Mouse (Mus musculus): Measurements from ENCODE around the gene Scamp2. TPM values are rescaled to one million over a fixed set of nuclear protein-coding genes. Genes with fewer than 3 reads are reported as not detected.

The Scamp2 gene
- polyA plus RNA-seq, 1 experiment, result 465 TPM

DNA sequence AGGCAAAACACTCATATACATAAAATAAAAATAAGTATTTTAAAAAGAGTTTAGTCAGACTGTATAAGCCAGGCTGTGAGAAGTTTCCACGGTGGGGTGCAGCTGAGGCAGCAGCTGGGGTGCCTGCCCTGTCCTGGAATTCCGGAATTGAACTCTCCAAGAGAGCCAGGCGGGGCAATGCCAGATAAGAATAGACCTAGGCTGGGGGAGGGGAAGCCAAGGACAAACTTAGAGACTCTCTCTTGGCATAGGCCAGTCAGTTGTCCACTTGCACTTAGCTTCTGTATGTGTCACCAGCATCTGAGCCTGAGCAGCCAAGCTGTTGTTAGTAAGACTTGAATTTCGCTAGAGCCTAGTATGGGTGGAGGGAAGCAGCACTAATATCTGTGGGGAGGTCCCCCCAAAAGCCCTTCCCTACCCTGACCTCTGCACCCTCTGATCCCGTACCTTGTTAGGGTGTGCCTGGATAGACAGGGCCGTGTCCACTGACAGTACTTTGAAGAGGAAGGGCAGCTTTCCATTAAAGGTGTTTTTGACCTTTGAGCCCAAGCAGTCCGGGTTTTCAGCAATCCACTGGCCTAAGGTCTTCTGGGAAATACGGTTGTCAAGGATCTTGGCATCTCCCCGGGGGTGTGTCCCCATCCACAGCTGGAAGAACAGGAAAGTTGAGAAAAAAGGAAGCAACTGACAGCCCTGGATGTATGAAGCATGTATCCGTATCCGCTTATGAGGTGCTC is 10.4 kb upstream of the Scamp2 start:
- no peak for TF ChIP-seq CTCF (IDR thresholded peaks at IDR 0.05; ENCODE audit: control insufficient read depth, insufficient read depth, insufficient replicate concordance, low read depth, low read length)
- no peak for TF ChIP-seq POLR2A (IDR thresholded peaks at IDR 0.05; ENCODE audit: control insufficient read depth, low read depth, low read length)
- H3K4me3 ChIP-seq (ENCODE audit: control insufficient read depth, low read depth, low read length), result no peak overlapping the region
- H3K27ac ChIP-seq (ENCODE audit: control insufficient read depth, insufficient read depth, low read depth, low read length), result no peak overlapping the region
- peaks cover 25% of the 10 kb centered on the region for H3K4me1 ChIP-seq (ENCODE audit: control insufficient read depth, insufficient read depth, low read length)
- H3K27me3 ChIP-seq (ENCODE audit: control insufficient read depth, insufficient read depth, low read length), result no peaks in the 10 kb centered on the region
- peaks cover 4% of the 10 kb centered on the region for H3K36me3 ChIP-seq (ENCODE audit: control insufficient read depth, insufficient read depth, low read length)

GRCm38 (mm10) chr9:57552139-57552887 is 8.4 kb upstream of the Scamp2 start, which contains the start of gene Mpi:
Mpi (minus strand) TSS chr9:57552763.
- 0 out of 2 replicates have a peak, but pooled peaks have one; percentile 13 for TF ChIP-seq CTCF (IDR thresholded peaks at IDR 0.05; ENCODE audit: control insufficient read depth, insufficient read depth, insufficient replicate concordance, low read depth, low read length)
- peak; percentile 94 for TF ChIP-seq POLR2A (IDR thresholded peaks at IDR 0.05; ENCODE audit: control insufficient read depth, low read depth, low read length)
- H3K4me3 ChIP-seq (ENCODE audit: control insufficient read depth, low read depth, low read length), result peak within 1 kb of the TSS; percentile 98
- no peaks in the 10 kb centered on the region for H3K27me3 ChIP-seq (ENCODE audit: control insufficient read depth, insufficient read depth, low read length)
- H3K4me1 ChIP-seq (ENCODE audit: control insufficient read depth, insufficient read depth, low read length), result peaks cover 25% of the 10 kb centered on the region
- H3K36me3 ChIP-seq (ENCODE audit: control insufficient read depth, insufficient read depth, low read length), result peaks cover 4% of the 10 kb centered on the region
- peak within 1 kb of the TSS; percentile 98 for H3K27ac ChIP-seq (ENCODE audit: control insufficient read depth, insufficient read depth, low read depth, low read length)

- Histone ChIP-seq H3K4me3 (ENCODE audit: control insufficient read depth, low read depth, low read length) (peak overlapping the region; percentile 39), H3K4me1 (ENCODE audit: control insufficient read depth, insufficient read depth, low read length) (peaks cover 19% of the 10 kb centered on the region), H3K36me3 (ENCODE audit: control insufficient read depth, insufficient read depth, low read length) (peaks cover 4% of the 10 kb centered on the region), H3K27ac (ENCODE audit: control insufficient read depth, insufficient read depth, low read depth, low read length) (no peak overlapping the region), H3K27me3 (ENCODE audit: control insufficient read depth, insufficient read depth, low read length) (no peaks in the 10 kb centered on the region)
- no peak for TF ChIP-seq CTCF (IDR thresholded peaks at IDR 0.05; ENCODE audit: control insufficient read depth, insufficient read depth, insufficient replicate concordance, low read depth, low read length)
- no peak for TF ChIP-seq POLR2A (IDR thresholded peaks at IDR 0.05; ENCODE audit: control insufficient read depth, low read depth, low read length)
Observed at GRCm38 (mm10) chr9:57553119-57553518, 7.6 kb upstream of the Scamp2 start.

GRCm38 (mm10) chr9:57554753-57555152 is 6.0 kb upstream of the Scamp2 start:
- H3K36me3 ChIP-seq (ENCODE audit: control insufficient read depth, insufficient read depth, low read length), result peaks cover 1% of the 10 kb centered on the region; the same call in 1 of the 2 replicates
- no peak overlapping the region for H3K4me3 ChIP-seq (ENCODE audit: control insufficient read depth, low read depth, low read length)
- H3K27ac ChIP-seq (ENCODE audit: control insufficient read depth, insufficient read depth, low read depth, low read length), result no peak overlapping the region
- TF ChIP-seq POLR2A (IDR thresholded peaks at IDR 0.05; ENCODE audit: control insufficient read depth, low read depth, low read length) (no peak), CTCF (IDR thresholded peaks at IDR 0.05; ENCODE audit: control insufficient read depth, insufficient read depth, insufficient replicate concordance, low read depth, low read length) (no peak)
- H3K27me3 ChIP-seq (ENCODE audit: control insufficient read depth, insufficient read depth, low read length), result no peaks in the 10 kb centered on the region
- H3K4me1 ChIP-seq (ENCODE audit: control insufficient read depth, insufficient read depth, low read length), result peaks cover 9% of the 10 kb centered on the region

DNA sequence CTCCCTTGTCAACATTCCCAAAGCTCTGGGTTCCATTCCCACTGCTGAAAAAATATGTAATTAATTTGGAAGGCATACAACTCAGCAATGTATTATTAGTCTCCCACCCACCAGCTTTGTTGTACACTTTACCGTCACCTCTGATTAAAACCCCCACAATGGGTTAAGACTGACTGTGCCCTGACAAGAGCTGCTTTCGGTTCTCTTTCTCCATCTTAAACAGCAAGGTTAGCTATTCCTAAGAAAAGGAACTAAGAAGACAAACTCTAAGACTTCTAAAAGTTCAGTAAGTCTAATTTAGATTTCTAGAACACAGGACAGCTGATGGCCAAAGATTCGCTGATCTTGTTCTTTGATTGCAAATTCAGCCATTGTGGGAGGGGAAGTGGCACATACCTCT is 3.5 kb upstream of the Scamp2 start:
- Histone ChIP-seq H3K27me3 (ENCODE audit: control insufficient read depth, insufficient read depth, low read length) (no peaks in the 10 kb centered on the region), H3K4me3 (ENCODE audit: control insufficient read depth, low read depth, low read length) (no peak overlapping the region), H3K4me1 (ENCODE audit: control insufficient read depth, insufficient read depth, low read length) (peaks cover 16% of the 10 kb centered on the region), H3K27ac (ENCODE audit: control insufficient read depth, insufficient read depth, low read depth, low read length) (no peak overlapping the region), H3K36me3 (ENCODE audit: control insufficient read depth, insufficient read depth, low read length) (no peaks in the 10 kb centered on the region)
- TF ChIP-seq POLR2A (IDR thresholded peaks at IDR 0.05; ENCODE audit: control insufficient read depth, low read depth, low read length) (no peak), CTCF (IDR thresholded peaks at IDR 0.05; ENCODE audit: control insufficient read depth, insufficient read depth, insufficient replicate concordance, low read depth, low read length) (no peak)

DNA sequence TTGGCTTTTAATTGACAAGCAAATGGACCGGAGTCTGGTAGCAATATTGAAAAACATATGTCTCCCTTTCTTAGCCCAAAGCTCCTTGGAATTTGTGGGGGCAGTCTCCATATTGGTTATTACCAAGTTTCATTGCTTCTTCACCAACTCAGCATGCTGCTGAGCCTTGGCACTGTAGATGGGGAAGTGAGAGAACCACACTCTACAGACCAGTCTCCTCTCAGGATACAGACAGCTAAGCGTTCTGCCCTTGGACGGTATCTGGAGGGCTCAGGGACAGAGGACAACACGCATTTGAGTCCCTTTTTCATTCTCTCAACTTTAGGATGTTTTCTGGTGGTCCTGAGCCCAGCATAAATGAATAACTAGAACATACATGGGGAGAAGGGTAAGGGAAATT is 2.1 kb upstream of the Scamp2 start:
- Histone ChIP-seq H3K4me1 (ENCODE audit: control insufficient read depth, insufficient read depth, low read length) (peaks cover 12% of the 10 kb centered on the region), H3K4me3 (ENCODE audit: control insufficient read depth, low read depth, low read length) (no peak overlapping the region)
- TF ChIP-seq POLR2A (IDR thresholded peaks at IDR 0.05; ENCODE audit: control insufficient read depth, low read depth, low read length), result no peak
- TF ChIP-seq CTCF (IDR thresholded peaks at IDR 0.05; ENCODE audit: control insufficient read depth, insufficient read depth, insufficient replicate concordance, low read depth, low read length), result no peak

GRCm38 (mm10) chr9:57559568-57559967 is 1.2 kb upstream of the Scamp2 start:
- Histone ChIP-seq H3K27me3 (ENCODE audit: control insufficient read depth, insufficient read depth, low read length) (no peaks in the 10 kb centered on the region), H3K27ac (ENCODE audit: control insufficient read depth, insufficient read depth, low read depth, low read length) (no peak overlapping the region), H3K4me1 (ENCODE audit: control insufficient read depth, insufficient read depth, low read length) (peaks cover 9% of the 10 kb centered on the region), H3K36me3 (ENCODE audit: control insufficient read depth, insufficient read depth, low read length) (no peaks in the 10 kb centered on the region), H3K4me3 (ENCODE audit: control insufficient read depth, low read depth, low read length) (peak overlapping the region; percentile 55)
- TF ChIP-seq CTCF (IDR thresholded peaks at IDR 0.05; ENCODE audit: control insufficient read depth, insufficient read depth, insufficient replicate concordance, low read depth, low read length), result no peak
- TF ChIP-seq POLR2A (IDR thresholded peaks at IDR 0.05; ENCODE audit: control insufficient read depth, low read depth, low read length), result no peak

More for the DNA sequence above, 2.1 kb upstream of the Scamp2 start:
- no peaks in the 10 kb centered on the region for H3K36me3 ChIP-seq (ENCODE audit: control insufficient read depth, insufficient read depth, low read length)
- no peaks in the 10 kb centered on the region for H3K27me3 ChIP-seq (ENCODE audit: control insufficient read depth, insufficient read depth, low read length)
- H3K27ac ChIP-seq (ENCODE audit: control insufficient read depth, insufficient read depth, low read depth, low read length), result no peak overlapping the region

All from testis, adult 2 months (tissue).